ENCODE assay signal across 33 mouse cellular contexts in genomic region chr7:135544321-135544720, GRCm38 (mm10). TPM values are rescaled to one million over a fixed set of nuclear protein-coding genes. Genes with fewer than 3 reads are reported as not detected.
DNase-seq lines count a peak whose midpoint lies in the region; ATAC-seq and TF ChIP-seq lines count a peak whose summit lies in the region.
"Had no signal": no experiment of that assay in that cellular context is flagged by ENCODE, and none has a peak within 500 bp of the region (broad histone marks: within the 10 kb centered on the region; RNA-seq: fewer than 3 reads in every experiment).

No protein-coding gene starts in this region.

- H3K27me3 ChIP-seq in liver, postnatal 0 days (ENCODE audit: insufficient read depth, low read length) = 0 out of 2 replicates have a peak, but pooled peaks cover under 1% of the 10 kb centered on the region
- peaks cover 13% of the 10 kb centered on the region for H3K27me3 ChIP-seq in hindbrain, embryonic 10.5 days (ENCODE audit: insufficient read depth, poor library complexity, severe bottlenecking)
- H3K27me3 ChIP-seq: embryonic facial prominence, embryonic 15.5 days had no signal

- H3K27ac ChIP-seq in liver, postnatal 0 days (ENCODE audit: low read depth) = no peak overlapping the region
- no peak overlapping the region for H3K27ac ChIP-seq in hindbrain, embryonic 10.5 days
- H3K27ac ChIP-seq: embryonic facial prominence, embryonic 12.5 days; embryonic facial prominence, embryonic 15.5 days; gastrocnemius, adult 2 months; hindbrain, embryonic 14.5 days; hindbrain, postnatal 0 days had no signal

- no peaks in the 10 kb centered on the region for H3K9me3 ChIP-seq in liver, postnatal 0 days (ENCODE audit: low read length)
- no peaks in the 10 kb centered on the region for H3K9me3 ChIP-seq in hindbrain, embryonic 10.5 days
- H3K9me3 ChIP-seq: embryonic facial prominence, embryonic 12.5 days; embryonic facial prominence, embryonic 15.5 days had no signal

- H3K4me2 ChIP-seq in liver, postnatal 0 days (ENCODE audit: low read depth, low read length) = no peak overlapping the region
- H3K4me2 ChIP-seq: embryonic facial prominence, embryonic 12.5 days; embryonic facial prominence, embryonic 15.5 days; heart, embryonic 11.5 days; hindbrain, embryonic 14.5 days had no signal

- H3K36me3 ChIP-seq in liver, postnatal 0 days (replicated peaks; ENCODE audit: insufficient read depth, low read length) = no peaks in the 10 kb centered on the region
- no peaks in the 10 kb centered on the region for H3K36me3 ChIP-seq in hindbrain, embryonic 10.5 days
- H3K36me3 ChIP-seq: embryonic facial prominence, embryonic 12.5 days; embryonic facial prominence, embryonic 15.5 days had no signal

- no peak for ATAC-seq in liver, postnatal 0 days
- ATAC-seq: activated CD4-positive, CD25-positive, alpha-beta regulatory T cell, adult 4 months; forebrain, embryonic 14.5 days; forebrain, postnatal 0 days; hindbrain, postnatal 0 days; inflammation-experienced regulatory T-cells, adult 6 months had no signal

- H3K4me1 ChIP-seq in liver, postnatal 0 days (ENCODE audit: insufficient read depth) = peaks cover 3% of the 10 kb centered on the region; the same call in 1 of the 2 replicates
- H3K4me1 ChIP-seq in hindbrain, embryonic 10.5 days (replicated peaks) = 0 out of 2 replicates have a peak, but pooled peaks cover 13% of the 10 kb centered on the region

- no peak for TF ChIP-seq CTCF in liver, postnatal 0 days (IDR thresholded peaks at IDR 0.05; ENCODE audit: low read depth)

- no peak overlapping the region for H3K4me3 ChIP-seq in liver, postnatal 0 days (ENCODE audit: low read depth, low read length)
- H3K4me3 ChIP-seq in hindbrain, embryonic 10.5 days = no peak overlapping the region
- H3K4me3 ChIP-seq: embryonic facial prominence, embryonic 12.5 days; embryonic facial prominence, embryonic 15.5 days; gastrocnemius, adult 2 months had no signal

- no peak for TF ChIP-seq EP300 in liver, postnatal 0 days (IDR thresholded peaks at IDR 0.05; ENCODE audit: low read depth)

- no peak overlapping the region for H3K9ac ChIP-seq in liver, postnatal 0 days (replicated peaks)
- H3K9ac ChIP-seq: embryonic facial prominence, embryonic 12.5 days; embryonic facial prominence, embryonic 15.5 days; forebrain, postnatal 0 days; hindbrain, embryonic 14.5 days had no signal

- WGBS in liver, postnatal 0 days (ENCODE audit: insufficient replicate concordance) = 81% methylated on average over 6 of the region's 6 CpGs
- 95% methylated on average over 6 of the region's 6 CpGs for WGBS in hindbrain, embryonic 10.5 days

- peak; percentile 59 to 66 for DNase-seq in adrenal gland, adult (ENCODE audit: inconsistent age in 2 of 2, low spot score in 1 of 2)
- no peak for DNase-seq in adrenal gland, adult 18-20 months (ENCODE audit: low spot score in 2 of 2)
- DNase-seq in ovary, postnatal 36 days (ENCODE audit: low spot score) = peak; percentile 63
- DNase-seq in ovary, postnatal 14 days (ENCODE audit: low spot score) = no peak
- peak; percentile 32 for DNase-seq in adrenal gland, postnatal 10 days
- DNase-seq in adrenal gland, postnatal 36 days = peak; percentile 30 to 40
- DNase-seq in liver, postnatal 0 days = no peak
- DNase-seq in hindbrain, embryonic 10.5 days (ENCODE audit: low spot score) = no peak
- DNase-seq: cerebellum, adult 11 months; cerebellum, adult 2 months; cerebellum, adult 9-11 months; cerebellum, postnatal 25 days; forebrain, postnatal 0 days; gastrocnemius, adult 2 months; gastrocnemius, postnatal 14 days; heart, adult 11 months had no signal

RNA-seq across cellular contexts. Expression of gene Ptpre, which starts 7.0 kb away (rescaled TPM):
- total RNA-seq in adrenal gland, adult 18-20 months (2021) = 1 to 10 TPM; 3.5 to 4.2 TPM
- 1 to 10 TPM; 4.1 to 8.0 TPM for total RNA-seq in adrenal gland, postnatal 10 days (2021)
- total RNA-seq in adrenal gland, postnatal 36 days (2021) = 1 to 10 TPM; 5.0 to 7.4 TPM
- 3.5 and 3.9 TPM in 2 replicates for polyA plus RNA-seq in liver, postnatal 0 days (2015; fragmentation: Nextera tagmentation; extraction: Ambion mirVana)
- polyA plus RNA-seq in hindbrain, embryonic 10.5 days (2016; fragmentation: Nextera tagmentation; extraction: Ambion mirVana) = 0.68 and 0.85 TPM in 2 replicates

RNA-seq across cellular contexts. Expression of gene Clrn3, which starts 15.9 kb away (rescaled TPM):
- total RNA-seq in adrenal gland, adult 18-20 months (2021) = not detected
- total RNA-seq in adrenal gland, postnatal 10 days (2021) = not detected
- not detected for total RNA-seq in adrenal gland, postnatal 36 days (2021)
- polyA plus RNA-seq in liver, postnatal 0 days (2015; fragmentation: Nextera tagmentation; extraction: Ambion mirVana) = not detected in 2 replicates
- polyA plus RNA-seq in hindbrain, embryonic 10.5 days (2016; fragmentation: Nextera tagmentation; extraction: Ambion mirVana) = not detected in 2 replicates
- total RNA-seq: common myeloid progenitor, adult 5-6 weeks; ES-E14; gastrocnemius, adult 2 months; gastrocnemius, postnatal 14 days; gastrocnemius, postnatal 4 days; heart, postnatal 25 days; hematopoietic stem cell, adult 5-6 weeks; hindbrain, postnatal 0 days had no signal
- polyA plus RNA-seq: activated CD4-positive, CD25-positive, alpha-beta regulatory T cell, adult 4 months; cerebellum, adult 2 months; embryonic facial prominence, embryonic 12.5 days; embryonic facial prominence, embryonic 15.5 days; forebrain, embryonic 11.5 days; forebrain, embryonic 14.5 days; forebrain, postnatal 0 days; frontal cortex, adult 2 months; heart, embryonic 11.5 days; heart, embryonic 14.5 days; heart, postnatal 0 days; hindbrain, embryonic 14.5 days; hindbrain, postnatal 0 days; inflammation-experienced regulatory T-cells, adult 6 months had no signal

Comparison
In these comparisons a context has a peak if more than half of its experiments do, and no peak if none do; other contexts are left out.
1. DNase-seq: peak in adrenal gland, adult (2 of 2), ovary, postnatal 36 days (single experiment), adrenal gland, postnatal 10 days (single experiment) and adrenal gland, postnatal 36 days (2 of 2); none in adrenal gland, adult 18-20 months (0 of 2), ovary, postnatal 14 days (single experiment), liver, postnatal 0 days (single experiment) and hindbrain, embryonic 10.5 days (single experiment).